Mouse (Mus musculus) megakaryocyte-erythroid progenitor cell, adult 5-6 weeks (primary cell): ENCODE results near the gene Hbb-bs. TPM values are rescaled to one million over a fixed set of nuclear protein-coding genes. Genes with fewer than 3 reads are reported as not detected.
"Not testable (repeated sequence)": the region's sequence is repeated elsewhere in the genome, so short reads cannot be mapped to it uniquely, and the experiment has no call there.

ENCODE experiments used
- ATAC-seq: replicated peaks from 2 replicates; pipeline ENCODE4 v1.8.0; 2016; ENCODE audit warnings: mild to moderate bottlenecking, inconsistent platforms; ENCODE audit not compliant: severe bottlenecking, poor library complexity, low FRiP score, low TSS enrichment
- total RNA-seq, 2 experiments: library from RNA; stranded (forward) in 1 of 2; stranded (reverse) in 1 of 2; fragments of 200-1000, 215-1000 nt in 1 of 2; fragments of >200 nt in 1 of 2; fragmentation: Nextera tagmentation in 1 of 2; gene quantifications; 2 replicates each; pipeline ENCODE4 v1.2.3; 2014 to 2017

Gene Hbb-bs
- total RNA-seq, 2 experiments from 2014 or later = 148 to 149 TPM

DNA sequence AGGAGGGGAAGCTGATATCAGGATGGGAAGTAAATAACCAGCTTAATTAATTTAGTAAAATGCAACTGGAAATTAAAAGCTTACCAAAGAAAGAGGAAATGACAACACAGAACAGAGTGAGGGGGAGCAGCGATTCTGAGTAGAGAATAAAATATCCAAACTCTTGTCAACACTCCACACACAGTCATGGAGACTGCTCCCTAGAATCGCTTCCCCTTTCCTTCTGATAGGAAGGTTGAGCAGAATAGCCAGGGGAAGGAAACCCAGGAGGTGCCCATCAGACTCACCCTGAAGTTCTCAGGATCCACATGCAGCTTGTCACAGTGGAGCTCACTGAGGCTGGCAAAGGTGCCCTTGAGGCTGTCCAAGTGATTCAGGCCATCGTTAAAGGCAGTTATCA, 14.7 kb downstream of the Hbb-bs start:
- ATAC-seq = not testable (repeated sequence)

GRCm38 (mm10) chr7:103812174-103812573, 15.7 kb downstream of the Hbb-bs start:
- no peak for ATAC-seq

DNA sequence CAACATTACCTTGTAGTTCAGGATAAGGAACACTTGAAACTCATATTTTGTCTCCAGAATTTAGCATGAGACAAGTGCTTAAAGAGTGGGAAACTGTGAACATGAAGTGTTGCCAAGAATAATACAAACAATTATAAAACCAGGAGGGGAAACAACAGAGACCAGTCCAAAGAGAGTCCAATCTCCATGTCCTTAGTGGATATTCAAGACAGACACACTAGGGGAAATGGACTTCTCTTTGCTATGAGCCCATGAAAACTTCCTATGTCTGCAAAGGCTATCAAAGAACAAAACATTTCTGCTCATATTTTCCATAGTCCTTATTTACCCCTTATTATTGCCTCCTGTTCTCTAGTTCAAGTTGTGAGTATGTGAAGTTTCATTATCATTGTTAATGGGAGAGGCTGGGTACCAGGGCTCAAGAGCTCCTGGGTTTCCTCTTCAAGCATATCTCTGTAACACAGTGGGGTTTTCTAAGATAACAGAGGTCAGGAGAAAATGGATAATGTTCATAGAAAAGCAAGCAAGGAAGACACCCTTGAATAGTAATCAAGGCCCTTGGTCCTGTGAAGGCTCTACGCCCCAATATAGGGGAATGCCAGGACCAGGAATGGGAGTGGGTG, 16.6 kb downstream of the Hbb-bs start:
- ATAC-seq = peak; percentile 69

GRCm38 (mm10) chr7:103810746-103811145, 17.1 kb downstream of the Hbb-bs start:
- ATAC-seq = no peak

DNA sequence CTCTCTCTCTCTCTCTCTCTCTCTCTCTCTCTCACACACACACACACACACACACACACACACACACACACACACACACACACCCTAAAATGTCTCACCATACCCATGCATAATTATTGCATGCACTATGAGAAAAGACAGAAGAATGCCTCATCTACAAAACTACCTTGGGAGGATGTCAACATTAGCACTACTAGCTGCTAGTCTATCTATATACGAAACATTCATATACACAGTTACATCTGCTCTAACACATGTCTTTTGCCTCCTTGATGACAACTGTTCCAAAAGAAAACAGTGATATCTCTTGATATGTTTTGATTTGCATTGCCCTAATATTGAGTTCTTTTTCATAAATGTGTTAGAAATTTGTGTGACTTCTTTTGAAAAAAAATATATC, 17.6 kb downstream of the Hbb-bs start:
- ATAC-seq = no peak

DNA sequence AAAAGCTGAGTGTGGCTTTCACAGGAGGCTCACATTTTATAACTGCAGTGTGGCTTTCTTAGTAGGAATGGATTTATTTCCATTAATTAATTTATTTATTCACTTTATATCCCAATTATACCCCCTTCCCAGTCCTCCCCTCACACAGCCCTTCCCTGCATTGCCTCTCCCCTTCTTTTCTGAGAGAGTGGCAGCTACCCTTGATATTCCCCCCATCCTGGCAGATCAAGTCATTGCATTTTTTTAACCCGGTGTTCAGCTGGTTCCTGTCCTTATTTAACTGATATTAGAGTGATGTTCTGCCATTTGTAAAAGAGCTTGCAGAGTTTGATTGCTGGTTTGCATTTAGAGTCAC, 18.1 kb downstream of the Hbb-bs start:
- no peak for ATAC-seq

GRCm38 (mm10) chr7:103808971-103809800, 18.7 kb downstream of the Hbb-bs start:
- peak; percentile 64 for ATAC-seq

- not testable (repeated sequence) for ATAC-seq
These were observed 19.8 kb downstream of the Hbb-bs start for GRCm38 (mm10) chr7:103808120-103808519.

DNA sequence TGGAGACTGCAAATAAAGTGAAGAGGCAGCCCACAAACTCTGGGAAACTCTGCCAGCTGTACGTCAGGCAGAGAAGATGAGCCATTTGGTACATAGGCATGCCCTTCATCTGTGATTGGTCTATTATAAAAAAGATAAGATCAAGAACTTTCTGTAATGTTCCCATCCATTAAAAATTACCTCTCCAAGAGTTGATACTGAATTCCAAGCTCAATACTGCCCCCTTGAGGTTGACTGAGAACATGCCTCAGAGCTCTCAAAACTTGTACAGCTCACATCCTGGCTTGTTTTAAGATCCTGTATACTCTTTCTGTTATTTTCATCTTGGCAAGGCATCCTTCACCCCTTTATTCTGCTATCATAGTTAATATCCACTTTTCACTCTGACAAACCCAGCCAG, 21.0 kb downstream of the Hbb-bs start:
- ATAC-seq = 0 out of 2 replicates have a peak, but pooled peaks have one; percentile 27

- ATAC-seq = peak; percentile 100
These were observed 35.1 kb downstream of the Hbb-bs start for GRCm38 (mm10) chr7:103792669-103793388.

DNA sequence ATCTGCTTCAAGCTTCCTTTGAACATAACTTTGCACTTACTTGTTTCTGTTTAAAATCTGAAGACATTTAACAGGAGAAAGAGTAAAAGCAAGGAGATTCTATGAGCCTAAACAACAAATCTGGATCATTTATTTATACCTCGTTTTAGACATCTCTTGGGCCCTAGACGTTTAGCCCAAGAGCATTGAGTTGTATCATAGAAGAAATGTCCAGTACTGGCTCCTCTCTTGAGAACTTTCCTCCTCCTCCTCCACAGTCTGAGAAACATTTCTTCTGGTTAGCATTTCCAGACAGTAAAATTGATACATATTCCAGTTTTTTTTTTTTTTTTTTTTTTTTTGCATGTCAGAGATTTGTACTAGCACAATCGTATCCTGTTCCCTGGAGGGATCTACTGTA, 36.2 kb downstream of the Hbb-bs start, which contains the start of gene Olfr67:
TSS of gene Olfr67 (minus strand) at position 101 of the 400 bp plus-strand sequence.
- no peak for ATAC-seq

DNA sequence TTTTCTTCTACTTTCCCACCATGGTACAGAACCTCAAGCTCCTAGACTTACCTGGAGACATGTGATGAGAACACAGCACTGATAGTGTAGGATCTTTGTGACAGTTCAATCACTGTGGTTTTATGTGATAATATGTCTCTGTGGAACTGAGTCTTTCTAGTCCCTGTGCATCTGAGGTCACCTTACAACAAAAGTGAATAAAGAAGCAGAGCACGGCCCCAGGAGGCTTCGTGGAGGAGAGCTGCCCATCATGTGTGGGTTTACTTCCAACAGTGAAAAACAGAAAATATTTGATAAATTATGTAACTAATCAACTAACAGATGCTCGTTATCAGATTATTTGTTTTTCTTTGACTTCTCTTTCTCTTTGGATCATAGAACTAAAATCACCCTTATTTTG, 48.3 kb downstream of the Hbb-bs start, which contains the start of gene Olfr68:
TSS of gene Olfr68 (minus strand) at position 101 of the 400 bp plus-strand sequence.
- ATAC-seq = no peak

DNA sequence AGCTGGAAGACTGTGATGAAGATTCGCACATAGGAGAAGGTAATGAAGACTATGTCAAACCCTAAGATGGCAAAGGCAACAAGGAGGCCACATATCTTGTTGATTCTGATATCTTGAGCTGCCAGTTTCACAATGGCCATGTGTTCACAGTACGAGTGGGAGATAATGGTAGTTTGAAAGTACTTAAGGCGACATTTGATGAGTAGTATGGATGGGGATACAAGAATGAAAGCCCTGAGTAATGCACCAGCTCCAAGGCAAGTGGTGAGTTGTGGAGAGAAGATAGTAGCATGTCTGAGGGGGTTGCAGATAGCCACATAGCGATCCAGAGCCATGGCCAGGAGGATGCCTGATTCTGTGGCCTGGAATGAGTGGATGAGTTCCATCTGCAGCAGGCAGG, 50.2 kb downstream of the Hbb-bs start:
- peak; percentile 95 for ATAC-seq

Other genes with a start within 250 kb of the Hbb-bs start
Only the 30 nearest of the 32 such genes appear.
- not detected in 2 replicates for gene Olfr619, start 227.5 kb downstream of the Hbb-bs start, total RNA-seq (2014; fragmentation: Nextera tagmentation)
- gene Olfr619, start 227.5 kb downstream of the Hbb-bs start, total RNA-seq (2017) = not detected in 2 replicates
- gene Olfr620, start 215.6 kb downstream of the Hbb-bs start, total RNA-seq (2014; fragmentation: Nextera tagmentation) = not detected in 2 replicates
- gene Olfr620, start 215.6 kb downstream of the Hbb-bs start, total RNA-seq (2017) = not detected in 2 replicates
- not detected in 2 replicates for gene Olfr622, start 185.4 kb downstream of the Hbb-bs start, total RNA-seq (2014; fragmentation: Nextera tagmentation)
- gene Olfr622, start 185.4 kb downstream of the Hbb-bs start, total RNA-seq (2017) = not detected in 2 replicates
- not detected in 2 replicates for gene Olfr623, start 164.4 kb downstream of the Hbb-bs start, total RNA-seq (2014; fragmentation: Nextera tagmentation)
- not detected in 2 replicates for gene Olfr623, start 164.4 kb downstream of the Hbb-bs start, total RNA-seq (2017)
- not detected in 2 replicates for gene Olfr624, start 156.9 kb downstream of the Hbb-bs start, total RNA-seq (2014; fragmentation: Nextera tagmentation)
- not detected in 2 replicates for gene Olfr624, start 156.9 kb downstream of the Hbb-bs start, total RNA-seq (2017)
- not detected in 2 replicates for gene Olfr625-ps1, start 145.4 kb downstream of the Hbb-bs start, total RNA-seq (2014; fragmentation: Nextera tagmentation)
- gene Olfr625-ps1, start 145.4 kb downstream of the Hbb-bs start, total RNA-seq (2017) = not detected in 2 replicates
- not detected in 2 replicates for gene Olfr243, start 113.4 kb downstream of the Hbb-bs start, total RNA-seq (2014; fragmentation: Nextera tagmentation)
- not detected in 2 replicates for gene Olfr243, start 113.4 kb downstream of the Hbb-bs start, total RNA-seq (2017)
- not detected in 2 replicates for gene Olfr628, start 97.7 kb downstream of the Hbb-bs start, total RNA-seq (2014; fragmentation: Nextera tagmentation)
- gene Olfr628, start 97.7 kb downstream of the Hbb-bs start, total RNA-seq (2017) = not detected in 2 replicates
- not detected in 2 replicates for gene Olfr629, start 83.2 kb downstream of the Hbb-bs start, total RNA-seq (2014; fragmentation: Nextera tagmentation)
- not detected in 2 replicates for gene Olfr629, start 83.2 kb downstream of the Hbb-bs start, total RNA-seq (2017)
- gene Olfr630, start 70.8 kb downstream of the Hbb-bs start, total RNA-seq (2014; fragmentation: Nextera tagmentation) = not detected in 2 replicates
- gene Olfr630, start 70.8 kb downstream of the Hbb-bs start, total RNA-seq (2017) = not detected in 2 replicates
- not detected in 2 replicates for gene Olfr69, start 56.5 kb downstream of the Hbb-bs start, total RNA-seq (2014; fragmentation: Nextera tagmentation)
- gene Olfr69, start 56.5 kb downstream of the Hbb-bs start, total RNA-seq (2017) = not detected in 2 replicates
- gene Olfr68, start 48.4 kb downstream of the Hbb-bs start, total RNA-seq (2014; fragmentation: Nextera tagmentation) = not detected in 2 replicates
- gene Olfr68, start 48.4 kb downstream of the Hbb-bs start, total RNA-seq (2017) = not detected in 2 replicates
- not detected in 2 replicates for gene Olfr67, start 36.3 kb downstream of the Hbb-bs start, total RNA-seq (2014; fragmentation: Nextera tagmentation)
- gene Olfr67, start 36.3 kb downstream of the Hbb-bs start, total RNA-seq (2017) = not detected in 2 replicates
- 118 and 169 TPM in 2 replicates for gene Hbb-bt, start 14.1 kb downstream of the Hbb-bs start, total RNA-seq (2014; fragmentation: Nextera tagmentation)
- gene Hbb-bt, start 14.1 kb downstream of the Hbb-bs start, total RNA-seq (2017) = 10.7 and 57.4 TPM in 2 replicates
- not detected in 2 replicates for gene Hbb-bh2, start 12.4 kb upstream of the Hbb-bs start, total RNA-seq (2014; fragmentation: Nextera tagmentation)
- gene Hbb-bh2, start 12.4 kb upstream of the Hbb-bs start, total RNA-seq (2017) = not detected in 2 replicates
- gene Hbb-bh1, start 15.1 kb upstream of the Hbb-bs start, total RNA-seq (2014; fragmentation: Nextera tagmentation) = not detected in 2 replicates
- not detected in 2 replicates for gene Hbb-bh1, start 15.1 kb upstream of the Hbb-bs start, total RNA-seq (2017)
- gene Hbb-y, start 25.1 kb upstream of the Hbb-bs start, total RNA-seq (2014; fragmentation: Nextera tagmentation) = not detected in 2 replicates
- gene Hbb-y, start 25.1 kb upstream of the Hbb-bs start, total RNA-seq (2017) = not detected in 2 replicates
- gene Olfr66, start 58.2 kb upstream of the Hbb-bs start, total RNA-seq (2014; fragmentation: Nextera tagmentation) = not detected in 2 replicates
- gene Olfr66, start 58.2 kb upstream of the Hbb-bs start, total RNA-seq (2017) = not detected in 2 replicates
- gene Olfr64, start 66.4 kb upstream of the Hbb-bs start, total RNA-seq (2014; fragmentation: Nextera tagmentation) = not detected in 2 replicates
- not detected in 2 replicates for gene Olfr64, start 66.4 kb upstream of the Hbb-bs start, total RNA-seq (2017)
- gene Olfr65, start 75.4 kb upstream of the Hbb-bs start, total RNA-seq (2014; fragmentation: Nextera tagmentation) = not detected in 2 replicates
- gene Olfr65, start 75.4 kb upstream of the Hbb-bs start, total RNA-seq (2017) = not detected in 2 replicates
- not detected in 2 replicates for gene Olfr631, start 100.7 kb upstream of the Hbb-bs start, total RNA-seq (2014; fragmentation: Nextera tagmentation)
- not detected in 2 replicates for gene Olfr631, start 100.7 kb upstream of the Hbb-bs start, total RNA-seq (2017)
- gene Olfr632, start 106.3 kb upstream of the Hbb-bs start, total RNA-seq (2014; fragmentation: Nextera tagmentation) = not detected in 2 replicates
- gene Olfr632, start 106.3 kb upstream of the Hbb-bs start, total RNA-seq (2017) = not detected in 2 replicates
- gene Olfr633, start 116.3 kb upstream of the Hbb-bs start, total RNA-seq (2014; fragmentation: Nextera tagmentation) = not detected in 2 replicates
- not detected in 2 replicates for gene Olfr633, start 116.3 kb upstream of the Hbb-bs start, total RNA-seq (2017)
- not detected in 2 replicates for gene Olfr635, start 143.1 kb upstream of the Hbb-bs start, total RNA-seq (2014; fragmentation: Nextera tagmentation)
- not detected in 2 replicates for gene Olfr635, start 143.1 kb upstream of the Hbb-bs start, total RNA-seq (2017)
- gene Olfr638, start 170.7 kb upstream of the Hbb-bs start, total RNA-seq (2014; fragmentation: Nextera tagmentation) = not detected in 2 replicates
- not detected in 2 replicates for gene Olfr638, start 170.7 kb upstream of the Hbb-bs start, total RNA-seq (2017)
- gene Olfr639, start 189.2 kb upstream of the Hbb-bs start, total RNA-seq (2014; fragmentation: Nextera tagmentation) = not detected in 2 replicates
- gene Olfr639, start 189.2 kb upstream of the Hbb-bs start, total RNA-seq (2017) = not detected in 2 replicates
- not detected in 2 replicates for gene Olfr640, start 197.5 kb upstream of the Hbb-bs start, total RNA-seq (2014; fragmentation: Nextera tagmentation)
- gene Olfr640, start 197.5 kb upstream of the Hbb-bs start, total RNA-seq (2017) = not detected in 2 replicates
- not detected in 2 replicates for gene Olfr641, start 207.3 kb upstream of the Hbb-bs start, total RNA-seq (2014; fragmentation: Nextera tagmentation)
- not detected in 2 replicates for gene Olfr641, start 207.3 kb upstream of the Hbb-bs start, total RNA-seq (2017)
- not detected in 2 replicates for gene Olfr642, start 224.6 kb upstream of the Hbb-bs start, total RNA-seq (2014; fragmentation: Nextera tagmentation)
- not detected in 2 replicates for gene Olfr642, start 224.6 kb upstream of the Hbb-bs start, total RNA-seq (2017)
- not detected in 2 replicates for gene 4930516K23Rik, start 233.3 kb upstream of the Hbb-bs start, total RNA-seq (2014; fragmentation: Nextera tagmentation)
- not detected in 2 replicates for gene 4930516K23Rik, start 233.3 kb upstream of the Hbb-bs start, total RNA-seq (2017)